Mouse (Mus musculus) natural killer cell, adult 2 months (primary cell): Measurements from ENCODE around the gene Cpt1c.

ENCODE experiments used
- DNase-seq, 2 experiments: peaks; one replicate each; pipeline ENCODE4 v3.0.0; 2022; ENCODE audit warnings: low spot score in 2 of 2

Gene Cpt1c

GRCm38 (mm10) chr7:44999753-45000152 is 25.1 kb upstream of the Cpt1c start:
- no peak for DNase-seq

- peak; percentile 55 to 72 for DNase-seq
Observed at GRCm38 (mm10) chr7:44998501-44998955, 23.9 kb upstream of the Cpt1c start, which contains the start of gene Bcl2l12. Bcl2l12 (minus strand) TSS chr7:44998712.

GRCm38 (mm10) chr7:44997940-44998428 is 23.3 kb upstream of the Cpt1c start:
- DNase-seq = no peak

- DNase-seq = peak; percentile 97 to 98
Observed at GRCm38 (mm10) chr7:44997231-44997939, 22.7 kb upstream of the Cpt1c start, which contains the start of gene Irf3. Irf3 (plus strand) TSS chr7:44997648.

- DNase-seq = no peak
Observed at GRCm38 (mm10) chr7:44996672-44997071, 22.0 kb upstream of the Cpt1c start.

- peak in 1 of 2 experiments; percentile 21 for DNase-seq
Observed at GRCm38 (mm10) chr7:44986879-44987718, 12.4 kb upstream of the Cpt1c start.

- DNase-seq = peak; percentile 99
Observed at GRCm38 (mm10) chr7:44986192-44986878, 11.7 kb upstream of the Cpt1c start, which contains the start of gene Prmt1. Prmt1 (minus strand) TSS chr7:44986568.

GRCm38 (mm10) chr7:44985595-44986191 is 11.0 kb upstream of the Cpt1c start:
- peak; percentile 43 to 62 for DNase-seq

GRCm38 (mm10) chr7:44984833-44985164 is 10.1 kb upstream of the Cpt1c start:
- DNase-seq = no peak

- DNase-seq = no peak
Observed at GRCm38 (mm10) chr7:44983944-44984832, 9.5 kb upstream of the Cpt1c start.

- peak; percentile 82 to 86 for DNase-seq
Observed at GRCm38 (mm10) chr7:44983085-44983484, 8.4 kb upstream of the Cpt1c start.

GRCm38 (mm10) chr7:44981539-44981938 is 6.9 kb upstream of the Cpt1c start:
- DNase-seq = no peak

- no peak for DNase-seq
Observed at GRCm38 (mm10) chr7:44978300-44978699, 3.6 kb upstream of the Cpt1c start.

- no peak for DNase-seq
Observed at GRCm38 (mm10) chr7:44975117-44975419, 417 bp upstream of the Cpt1c start.

GRCm38 (mm10) chr7:44973415-44974130 is 1.1 kb downstream of the Cpt1c start:
- no peak for DNase-seq

- DNase-seq = no peak
Observed at GRCm38 (mm10) chr7:44971142-44971541, 3.5 kb downstream of the Cpt1c start.

GRCm38 (mm10) chr7:44970231-44970691 is 4.4 kb downstream of the Cpt1c start:
- peak; percentile 59 to 74 for DNase-seq

GRCm38 (mm10) chr7:44966638-44967037 is 8.0 kb downstream of the Cpt1c start:
- DNase-seq = no peak

- no peak for DNase-seq
Observed at GRCm38 (mm10) chr7:44965975-44966374, 8.7 kb downstream of the Cpt1c start.

GRCm38 (mm10) chr7:44964990-44965389 is 9.7 kb downstream of the Cpt1c start:
- no peak for DNase-seq
